Mouse (Mus musculus): ENCODE measurements at regions not wholly inside any gene's neighbourhood (a gene's known extent, or its start where the extent isn't known, plus 50 kb on each side); places are given as distances from the start of the nearest gene placed in this dataset.
A peak's percentile ranks its signal among the peaks of the same experiment; 100 is the strongest.

- TF ChIP-seq RAD21 (IDR thresholded peaks at IDR 0.05; ENCODE audit: low read depth, low read length), result no peak; the same call in 1 of the 2 replicates
- TF ChIP-seq E2F4 (IDR thresholded peaks at IDR 0.05; ENCODE audit: insufficient replicate concordance, low read depth, low read length), result peak; percentile 79; the same call in 1 of the 2 replicates
- TF ChIP-seq TBP (conservative IDR thresholded peaks at IDR 0.05; ENCODE audit: low read depth, low read length), result no peak
- TF ChIP-seq MYC (IDR thresholded peaks at IDR 0.05; ENCODE audit: low read depth, low read length), result 0 out of 2 replicates have a peak, but pooled peaks have one; percentile 55
- TF ChIP-seq TCF12 (IDR thresholded peaks at IDR 0.05; ENCODE audit: low read depth, low read length), result peak; percentile 80
- peak; percentile 28; the same call in 1 of the 2 replicates for TF ChIP-seq ELF1 (IDR thresholded peaks at IDR 0.05; ENCODE audit: low read depth, low read length)
- no peak for TF ChIP-seq USF2 (conservative IDR thresholded peaks at IDR 0.05; ENCODE audit: low read depth, low read length)
- no peak for TF ChIP-seq GABPA (IDR thresholded peaks at IDR 0.05; ENCODE audit: insufficient replicate concordance, low read depth, low read length)
Observed at GRCm38 (mm10) chr4:12778163-12778562, 606.3 kb upstream of the Fam92a start (continued).

GRCm38 (mm10) chr4:12776217-12776578, 604.4 kb upstream of the Fam92a start:
- H3K4me1 ChIP-seq (ENCODE audit: control insufficient read depth in 1 of 2, insufficient read depth in 2 of 2), result peaks cover 12 to 54% of the 10 kb centered on the region in 2 experiments
- H3K27me3 ChIP-seq (replicated peaks), result no peaks in the 10 kb centered on the region
- no peaks in the 10 kb centered on the region for H3K36me3 ChIP-seq (replicated peaks in 1 of 2; ENCODE audit: control insufficient read depth in 1 of 2, insufficient read depth in 1 of 2, low read length in 1 of 2)
- in situ Hi-C loops (cut with MboI; ENCODE audit: low pct_ligation_motif_present, low pct_unique_long_range_greater_than_20kb, low sequenced_read_pairs) (no loop called here), dilution Hi-C loops (cut with MboI; ENCODE audit: extremely low pct_ligation_motif_present, extremely low pct_unique_long_range_greater_than_20kb, low sequenced_read_pairs) (no loop called here)
- H3K4me3 ChIP-seq (replicated peaks in 1 of 3; ENCODE audit: low read depth in 2 of 3, low read length in 2 of 3, poor library complexity in 1 of 3), result no peak overlapping the region
- no peak overlapping the region for H3K27ac ChIP-seq (ENCODE audit: insufficient read depth, low read depth)
- no peak overlapping the region for H3K4me2 ChIP-seq (ENCODE audit: insufficient read depth, low read depth, poor library complexity, severe bottlenecking)
- no peaks in the 10 kb centered on the region for H3K9me3 ChIP-seq (replicated peaks; ENCODE audit: low read length)
- TF ChIP-seq PAX5 (IDR thresholded peaks at IDR 0.05; ENCODE audit: low read length), result no peak
- no peak for TF ChIP-seq SMC3 (IDR thresholded peaks at IDR 0.05; ENCODE audit: low read depth, low read length)
- 0 out of 4 replicates have a peak, but pooled peaks of 1 of the 2 experiments have one; percentile 5 for TF ChIP-seq CTCF (conservative IDR thresholded peaks at IDR 0.05 in 1 of 2, IDR thresholded peaks at IDR 0.05 in 1 of 2; ENCODE audit: low read depth in 2 of 2, low read length in 2 of 2)
- no peak for TF ChIP-seq MYC (IDR thresholded peaks at IDR 0.05; ENCODE audit: low read depth, low read length)
- TF ChIP-seq NRF1 (IDR thresholded peaks at IDR 0.05; ENCODE audit: low read depth, low read length), result no peak
- no peak for TF ChIP-seq CHD1 (IDR thresholded peaks at IDR 0.05; ENCODE audit: low read depth, low read length)
- no peak for TF ChIP-seq ZNF384 (IDR thresholded peaks at IDR 0.05; ENCODE audit: low read depth, low read length)
- no peaks in the 10 kb centered on the region for H3K79me2 ChIP-seq (replicated peaks; ENCODE audit: control insufficient read depth, extremely low read depth, insufficient read depth, poor library complexity, severe bottlenecking)
- no peak overlapping the region for H3K9ac ChIP-seq (ENCODE audit: insufficient read depth, low read depth)
- no peak for DNase-seq (ENCODE audit: extremely low read depth)

- no peaks in the 10 kb centered on the region for H3K79me2 ChIP-seq (replicated peaks; ENCODE audit: control insufficient read depth, extremely low read depth, insufficient read depth, poor library complexity, severe bottlenecking)
- dilution Hi-C loops (cut with MboI; ENCODE audit: extremely low pct_ligation_motif_present, extremely low pct_unique_long_range_greater_than_20kb, low sequenced_read_pairs) (no loop called here), in situ Hi-C loops (cut with MboI; ENCODE audit: low pct_ligation_motif_present, low pct_unique_long_range_greater_than_20kb, low sequenced_read_pairs) (no loop called here)
- no peaks in the 10 kb centered on the region for H3K27me3 ChIP-seq (replicated peaks)
- no peak overlapping the region for H3K4me3 ChIP-seq (replicated peaks in 1 of 3; ENCODE audit: low read depth in 2 of 3, low read length in 2 of 3, poor library complexity in 1 of 3)
- no peak for TF ChIP-seq MXI1 (IDR thresholded peaks at IDR 0.05; ENCODE audit: low read depth, low read length)
- no peak for TF ChIP-seq IRF4 (IDR thresholded peaks at IDR 0.05; ENCODE audit: low read depth, low read length)
- TF ChIP-seq ZMIZ1 (IDR thresholded peaks at IDR 0.05; ENCODE audit: low read depth, low read length), result no peak
- peak; percentile 50; the same call in 1 of the 2 replicates for TF ChIP-seq TCF12 (IDR thresholded peaks at IDR 0.05; ENCODE audit: low read depth, low read length)
- TF ChIP-seq JUN (IDR thresholded peaks at IDR 0.05; ENCODE audit: insufficient read depth, low read depth, low read length), result no peak
- TF ChIP-seq BHLHE40 (IDR thresholded peaks at IDR 0.05; ENCODE audit: low read depth, low read length), result no peak
- TF ChIP-seq POLR2AphosphoS2 (IDR thresholded peaks at IDR 0.05; ENCODE audit: low read depth, low read length), result no peak
- TF ChIP-seq CTCF (conservative IDR thresholded peaks at IDR 0.05 in 1 of 2, IDR thresholded peaks at IDR 0.05 in 1 of 2; ENCODE audit: low read depth in 2 of 2, low read length in 2 of 2), result peak; percentile 22 to 74; a peak in 2 of 4 replicates
- TF ChIP-seq ZKSCAN1 (IDR thresholded peaks at IDR 0.05; ENCODE audit: borderline replicate concordance, low read depth, low read length), result no peak
- TF ChIP-seq MEF2A (IDR thresholded peaks at IDR 0.05; ENCODE audit: borderline replicate concordance, low read depth, low read length), result peak; percentile 37; the same call in 1 of the 2 replicates
- TF ChIP-seq SMC3 (IDR thresholded peaks at IDR 0.05; ENCODE audit: low read depth, low read length), result peak; percentile 79
- TF ChIP-seq ETS1 (conservative IDR thresholded peaks at IDR 0.05; ENCODE audit: low read depth, low read length), result no peak
- peak; percentile 57 for TF ChIP-seq ZC3H11A (IDR thresholded peaks at IDR 0.05; ENCODE audit: low read depth, low read length)
- TF ChIP-seq RAD21 (IDR thresholded peaks at IDR 0.05; ENCODE audit: low read depth, low read length), result peak; percentile 90
- no peak for TF ChIP-seq USF2 (conservative IDR thresholded peaks at IDR 0.05; ENCODE audit: low read depth, low read length)
- no peak for TF ChIP-seq MAX (IDR thresholded peaks at IDR 0.05; ENCODE audit: low read length)
- TF ChIP-seq CHD1 (IDR thresholded peaks at IDR 0.05; ENCODE audit: low read depth, low read length), result no peak
- no peaks in the 10 kb centered on the region for H3K9me3 ChIP-seq (replicated peaks; ENCODE audit: low read length)
- no peak overlapping the region for H3K9ac ChIP-seq (ENCODE audit: insufficient read depth, low read depth)
- H3K4me2 ChIP-seq (ENCODE audit: insufficient read depth, low read depth, poor library complexity, severe bottlenecking), result no peak overlapping the region
- H3K36me3 ChIP-seq (replicated peaks in 1 of 2; ENCODE audit: control insufficient read depth in 1 of 2, insufficient read depth in 1 of 2, low read length in 1 of 2), result no peaks in the 10 kb centered on the region
- DNase-seq (ENCODE audit: extremely low read depth), result peak; percentile 53
- H3K27ac ChIP-seq (ENCODE audit: insufficient read depth, low read depth), result no peak overlapping the region
- H3K4me1 ChIP-seq (ENCODE audit: control insufficient read depth in 1 of 2, insufficient read depth in 2 of 2), result peaks cover 12 to 48% of the 10 kb centered on the region in 2 experiments
Observed at GRCm38 (mm10) chr4:12775524-12776216, 603.9 kb upstream of the Fam92a start.
